Mouse (Mus musculus) kidney, embryonic 15.5 days (tissue): ENCODE results near the gene Naga. TPM values are rescaled to one million over a fixed set of nuclear protein-coding genes. Genes with fewer than 3 reads are reported as not detected.

Experiments used
- ATAC-seq: fragments of 200-750 bp; cut with Nextera tagmentation; replicated peaks from 2 replicates; pipeline ENCODE4 v1.8.0; 2017; ENCODE audit warnings: moderate TSS enrichment; ENCODE audit not compliant: low FRiP score
- H3K27ac ChIP-seq: fragments of 300-500 bp; sonication (generic); 2 replicates; pipeline ENCODE4 v1.5.1; 2015; ENCODE audit warnings: mild to moderate bottlenecking, inconsistent platforms
- H3K27me3 ChIP-seq: fragments of 300-500 bp; sonication (generic); 2 replicates; pipeline ENCODE4 v1.6.1; 2015; ENCODE audit warnings: inconsistent platforms
- H3K36me3 ChIP-seq: fragments of 300-500 bp; sonication (generic); 2 replicates; pipeline ENCODE4 v1.6.1; 2015; ENCODE audit warnings: inconsistent platforms
- H3K4me1 ChIP-seq: fragments of 300-500 bp; sonication (generic); 2 replicates; pipeline ENCODE4 v1.6.1; 2015; ENCODE audit warnings: inconsistent platforms
- H3K4me2 ChIP-seq: fragments of 300-500 bp; sonication (generic); 2 replicates; pipeline ENCODE4 v1.6.1; 2015; ENCODE audit warnings: moderate library complexity, mild to moderate bottlenecking, inconsistent platforms
- H3K4me3 ChIP-seq: fragments of 300-500 bp; sonication (generic); replicated peaks from 2 replicates; pipeline ENCODE4 v1.5.1; 2015; ENCODE audit warnings: mild to moderate bottlenecking, inconsistent platforms
- H3K9ac ChIP-seq: fragments of 300-500 bp; sonication (generic); 2 replicates; pipeline ENCODE4 v1.6.1; 2015; ENCODE audit warnings: mild to moderate bottlenecking, inconsistent platforms
- H3K9me3 ChIP-seq: fragments of 300-500 bp; sonication (generic); replicated peaks from 2 replicates; pipeline ENCODE4 v1.6.1; 2016; ENCODE audit warnings: inconsistent platforms
- WGBS: fragments of 180-500 bp; shearing (Covaris S2); methylation state at CpG from one replicate; pipeline ENCODE4 v1.1.7; 2015; ENCODE audit warnings: mixed read lengths; 5-methylcytosine and 5-hydroxymethylcytosine counted together
- polyA plus RNA-seq: library from polyadenylated mRNA; unstranded; fragments of >200 nt; fragmentation: Nextera tagmentation; extraction: Ambion mirVana; gene quantifications from 2 replicates; pipeline ENCODE4 v1.2.1, GENCODE M21; 2015

Naga gene
- polyA plus RNA-seq, 1 experiment from 2014 or later: 61.7 TPM

DNA sequence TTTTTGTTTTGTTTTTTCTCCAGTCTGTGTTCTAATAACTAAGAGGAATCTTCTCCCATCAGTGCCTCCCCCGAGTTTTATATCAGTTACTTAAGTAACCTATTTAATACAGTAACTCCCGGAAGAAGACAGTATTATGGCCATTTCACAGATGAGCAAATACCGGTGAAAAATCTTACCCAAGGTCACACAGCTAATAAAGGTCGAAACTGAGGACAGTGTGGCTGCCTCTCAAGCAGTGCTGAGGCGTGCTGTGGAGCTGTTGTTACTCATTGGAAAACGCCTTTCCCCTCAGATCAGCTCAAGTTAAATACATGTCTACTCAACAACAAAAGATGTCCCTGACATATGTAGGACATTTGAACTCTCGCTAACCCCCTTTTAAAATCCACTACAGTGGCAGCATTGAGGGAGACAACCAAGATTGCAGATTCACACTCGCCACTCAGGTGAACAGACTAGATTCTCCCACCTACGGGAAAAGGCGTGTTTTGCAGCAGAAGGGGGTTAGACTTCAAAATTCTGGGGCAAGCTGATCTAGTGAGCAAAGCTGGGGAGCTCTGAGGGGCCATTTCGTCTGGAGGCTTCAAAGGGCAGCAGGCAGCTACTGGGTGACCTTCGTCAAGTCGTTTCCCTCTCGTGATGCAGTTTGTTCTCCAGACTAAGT is 14.5 kb upstream of the Naga start:
- peaks cover 26% of the 10 kb centered on the region for H3K4me1 ChIP-seq
- H3K27ac ChIP-seq: peak overlapping the region; percentile 94
- peak overlapping the region; percentile 85 for H3K4me2 ChIP-seq
- 23% methylated on average over 14 of the region's 14 CpGs for WGBS
- peak overlapping the region; percentile 93 for H3K4me3 ChIP-seq
- H3K9ac ChIP-seq: peak overlapping the region; percentile 99
- H3K36me3 ChIP-seq: peaks cover 33% of the 10 kb centered on the region
- no peak for ATAC-seq
- H3K9me3 ChIP-seq: no peaks in the 10 kb centered on the region
- H3K27me3 ChIP-seq: no peaks in the 10 kb centered on the region

DNA sequence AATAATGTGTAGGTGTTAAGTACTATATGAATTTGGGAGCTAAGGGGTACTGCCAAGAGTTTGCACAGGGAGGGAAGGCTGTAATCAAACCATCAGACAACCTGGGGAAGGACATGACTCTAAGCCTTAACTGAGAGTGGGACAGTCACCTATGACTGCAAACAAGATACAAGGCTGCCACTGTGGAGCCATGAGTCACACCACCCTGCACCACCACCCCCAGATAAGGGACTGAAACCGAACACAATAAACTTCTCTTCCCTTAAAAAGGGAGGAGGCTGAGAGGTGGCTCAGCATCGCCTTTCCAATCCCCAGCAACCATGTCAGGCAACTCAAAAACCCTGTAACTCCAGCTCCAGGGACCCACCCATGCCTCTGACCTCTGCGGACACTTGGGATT is 12.8 kb upstream of the Naga start:
- Histone ChIP-seq H3K27me3 (no peaks in the 10 kb centered on the region), H3K4me2 (0 out of 2 replicates have a peak overlapping the region, but pooled peaks have one; percentile 85), H3K36me3 (peaks cover 38% of the 10 kb centered on the region), H3K4me3 (no peak overlapping the region), H3K27ac (no peak overlapping the region), H3K4me1 (peaks cover 40% of the 10 kb centered on the region), H3K9me3 (no peaks in the 10 kb centered on the region), H3K9ac (no peak overlapping the region)
- WGBS: 83% methylated on average over 3 of the region's 3 CpGs
- no peak for ATAC-seq

DNA sequence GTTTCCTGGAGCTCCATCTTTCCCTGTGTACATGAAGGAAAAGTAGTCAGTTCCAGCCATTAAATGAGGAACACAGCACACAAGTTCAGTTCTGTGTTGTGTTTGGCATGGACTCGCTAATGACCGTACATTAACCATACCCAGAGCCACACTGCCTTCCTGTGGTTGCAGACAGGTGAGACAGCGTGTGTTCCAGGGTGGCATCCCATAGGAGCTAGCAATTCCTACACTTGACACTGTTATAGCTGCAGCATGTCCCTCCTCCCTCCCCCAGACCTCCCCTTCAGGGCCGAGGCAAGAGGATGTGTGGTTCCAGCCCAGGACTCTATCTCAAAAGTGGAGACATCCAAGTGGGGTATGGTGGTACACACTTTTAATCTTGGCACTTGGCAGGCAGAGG is 11.6 kb upstream of the Naga start:
- ATAC-seq: no peak
- peaks cover 40% of the 10 kb centered on the region for H3K4me1 ChIP-seq
- H3K9me3 ChIP-seq: no peaks in the 10 kb centered on the region
- H3K4me2 ChIP-seq: no peak overlapping the region
- H3K36me3 ChIP-seq: peaks cover 38% of the 10 kb centered on the region
- no peak overlapping the region for H3K4me3 ChIP-seq
- no peaks in the 10 kb centered on the region for H3K27me3 ChIP-seq
- H3K9ac ChIP-seq: no peak overlapping the region
- WGBS: 89% methylated on average over 4 of the region's 4 CpGs
- H3K27ac ChIP-seq: peak overlapping the region; percentile 42

DNA sequence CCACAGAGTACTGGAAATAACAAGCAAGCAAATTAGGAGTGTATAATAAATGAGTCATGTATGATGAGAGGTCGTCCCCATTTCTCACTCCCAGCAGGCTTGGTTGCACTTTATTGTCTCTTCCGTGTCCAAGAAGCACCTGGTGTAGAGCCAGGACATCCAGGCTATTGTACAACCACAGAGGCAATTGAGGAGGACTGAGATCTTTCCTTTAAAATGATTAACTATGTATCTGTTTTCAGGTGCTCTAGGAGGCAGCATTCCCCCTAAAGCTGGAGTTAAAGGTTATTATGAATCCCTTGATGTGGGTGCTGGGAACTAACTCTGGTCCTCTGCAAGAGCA is 10.2 kb upstream of the Naga start:
- no peak overlapping the region for H3K4me3 ChIP-seq
- WGBS: 74% methylated on average over 2 of the region's 2 CpGs
- H3K9me3 ChIP-seq: no peaks in the 10 kb centered on the region
- no peaks in the 10 kb centered on the region for H3K27me3 ChIP-seq
- no peak for ATAC-seq
- peaks cover 38% of the 10 kb centered on the region for H3K36me3 ChIP-seq
- no peak overlapping the region for H3K27ac ChIP-seq
- no peak overlapping the region for H3K9ac ChIP-seq
- no peak overlapping the region for H3K4me2 ChIP-seq
- H3K4me1 ChIP-seq: peaks cover 35% of the 10 kb centered on the region

DNA sequence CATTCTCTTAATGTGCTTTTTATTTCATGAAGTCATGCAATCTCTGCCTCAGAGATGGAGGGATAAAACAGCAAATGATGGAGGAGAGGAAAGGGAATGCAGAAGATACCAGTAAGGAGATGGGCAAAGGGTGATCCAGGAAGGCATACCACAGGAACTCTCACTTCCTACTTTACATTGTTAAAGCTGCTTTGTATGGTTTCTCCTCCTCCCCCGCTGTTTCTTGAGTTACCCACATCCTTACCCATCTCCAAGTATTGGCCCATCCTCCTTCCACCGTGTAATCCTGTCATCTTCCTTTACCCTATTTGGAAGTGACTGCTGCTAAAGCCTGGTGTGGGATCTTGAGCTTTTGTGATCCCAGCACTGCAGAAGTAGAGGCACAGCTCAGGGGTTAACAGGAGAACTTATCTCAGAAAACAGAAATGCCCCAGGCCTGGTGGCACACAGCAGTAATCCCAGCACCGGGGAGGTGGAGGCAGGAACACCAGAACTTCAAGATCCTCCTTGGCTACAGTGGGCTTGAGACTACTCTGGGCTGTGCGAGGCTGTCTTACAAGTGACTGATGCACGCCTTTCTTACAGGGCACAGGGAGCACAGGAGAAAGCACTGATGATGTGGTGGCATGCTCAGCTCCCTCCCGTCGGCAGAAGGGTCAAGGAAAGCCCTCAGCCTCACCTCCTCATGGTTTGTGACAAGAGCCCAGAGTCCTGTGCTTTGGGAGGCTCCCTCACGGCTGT is 9.7 kb upstream of the Naga start:
- H3K4me2 ChIP-seq: no peak overlapping the region
- no peak overlapping the region for H3K27ac ChIP-seq
- H3K36me3 ChIP-seq: peaks cover 38% of the 10 kb centered on the region
- H3K4me3 ChIP-seq: no peak overlapping the region
- H3K4me1 ChIP-seq: peaks cover 39% of the 10 kb centered on the region
- no peak for ATAC-seq
- WGBS: 88% methylated on average over 8 of the region's 8 CpGs
- H3K9me3 ChIP-seq: no peaks in the 10 kb centered on the region
- no peak overlapping the region; the same call in 1 of the 2 replicates for H3K9ac ChIP-seq
- no peaks in the 10 kb centered on the region for H3K27me3 ChIP-seq

DNA sequence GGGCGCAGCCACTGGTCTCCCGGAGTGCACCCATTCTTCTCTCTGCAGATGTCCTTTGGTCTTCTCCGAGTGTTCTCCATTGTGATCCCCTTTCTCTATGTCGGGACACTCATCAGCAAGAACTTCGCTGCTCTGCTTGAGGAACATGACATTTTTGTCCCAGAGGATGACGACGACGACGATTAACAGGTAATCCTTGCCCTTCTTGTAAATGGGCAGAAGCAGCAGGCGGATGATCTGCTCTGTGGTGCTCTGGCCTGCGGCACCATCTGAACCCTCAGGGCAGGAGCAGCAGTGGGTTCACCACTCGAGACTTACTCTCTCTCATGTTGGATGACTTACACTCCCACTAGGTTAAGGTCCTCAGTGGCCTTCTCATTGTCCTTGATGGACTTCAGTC is 9.1 kb upstream of the Naga start:
- ATAC-seq: no peak

DNA sequence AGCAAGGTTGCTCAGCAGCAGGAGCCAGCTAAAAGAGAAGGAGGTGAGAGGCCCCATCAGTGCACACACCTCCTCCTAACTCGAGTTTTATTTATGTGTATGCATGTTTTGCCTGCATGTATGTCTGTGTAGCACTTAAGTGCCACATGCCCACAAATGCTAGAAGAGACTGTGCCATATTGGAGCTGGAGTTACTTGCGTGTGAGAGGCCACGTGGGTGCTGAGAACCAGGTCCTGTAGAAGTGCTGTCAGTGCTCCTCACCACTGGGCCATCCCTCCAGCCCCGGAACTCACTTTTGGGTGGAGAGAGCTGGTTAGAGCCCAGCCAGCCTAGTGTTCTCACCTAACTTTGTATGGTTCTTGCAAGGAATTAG is 8.6 kb upstream of the Naga start:
- no peak for ATAC-seq
- H3K27ac ChIP-seq: peak overlapping the region; percentile 95

More for the DNA sequence above, 9.1 kb upstream of the Naga start:
- Histone ChIP-seq H3K27me3 (no peaks in the 10 kb centered on the region), H3K4me1 (peaks cover 35% of the 10 kb centered on the region), H3K36me3 (peaks cover 38% of the 10 kb centered on the region), H3K27ac (0 out of 2 replicates have a peak overlapping the region, but pooled peaks have one; percentile 95), H3K9ac (no peak overlapping the region), H3K4me2 (no peak overlapping the region), H3K9me3 (no peaks in the 10 kb centered on the region), H3K4me3 (no peak overlapping the region; the same call in 1 of the 2 replicates)
- WGBS: 93% methylated on average over 12 of the region's 12 CpGs

DNA sequence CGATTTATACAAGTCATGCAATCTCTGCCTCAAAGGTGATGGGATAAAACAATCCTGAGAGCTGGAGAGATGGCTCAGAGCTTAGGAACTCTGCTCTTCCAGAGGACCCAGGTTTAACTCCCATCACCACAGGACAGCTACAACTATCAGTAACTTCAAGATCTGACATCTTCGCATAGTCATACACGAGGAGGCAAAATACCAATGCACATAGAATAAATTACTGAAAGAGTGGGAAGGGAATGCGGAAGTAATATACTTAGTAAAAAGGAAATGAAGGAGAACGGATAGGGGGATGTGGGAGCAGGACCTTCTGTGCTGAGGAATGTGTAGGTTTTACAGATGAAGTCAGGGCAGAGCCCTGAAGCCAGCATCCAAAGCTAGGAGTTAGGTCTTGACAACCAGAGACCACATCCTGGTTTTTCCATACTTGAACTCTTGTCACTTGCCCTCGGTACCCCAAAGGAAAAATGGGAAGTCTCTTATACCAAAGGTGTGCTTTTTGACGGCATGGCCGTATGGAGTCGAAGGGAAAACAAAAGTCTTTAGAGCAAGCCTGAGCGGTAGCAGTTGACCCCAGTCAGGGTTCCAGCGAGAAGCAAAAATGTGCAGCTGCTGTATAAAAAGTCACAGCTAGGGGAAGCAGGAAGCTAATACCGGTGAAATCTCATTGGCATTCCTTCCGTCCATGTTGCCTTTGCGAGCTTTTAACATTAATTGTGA is 8.0 kb upstream of the Naga start:
- Histone ChIP-seq H3K4me3 (peak overlapping the region; percentile 84), H3K36me3 (peaks cover 38% of the 10 kb centered on the region), H3K4me2 (peak overlapping the region; percentile 76), H3K9ac (peak overlapping the region; percentile 70), H3K27me3 (no peaks in the 10 kb centered on the region), H3K9me3 (no peaks in the 10 kb centered on the region), H3K4me1 (peaks cover 34% of the 10 kb centered on the region), H3K27ac (peak overlapping the region; percentile 95)
- no peak for ATAC-seq
- 42% methylated on average over 14 of the region's 14 CpGs for WGBS

More for the DNA sequence above, 8.6 kb upstream of the Naga start:
- Histone ChIP-seq H3K4me1 (peaks cover 34% of the 10 kb centered on the region), H3K27me3 (no peaks in the 10 kb centered on the region), H3K9ac (0 out of 2 replicates have a peak overlapping the region, but pooled peaks have one; percentile 21), H3K4me3 (peak overlapping the region; percentile 84), H3K4me2 (peak overlapping the region; percentile 76), H3K36me3 (peaks cover 38% of the 10 kb centered on the region), H3K9me3 (no peaks in the 10 kb centered on the region)
- 74% methylated on average over 4 of the region's 4 CpGs for WGBS

DNA sequence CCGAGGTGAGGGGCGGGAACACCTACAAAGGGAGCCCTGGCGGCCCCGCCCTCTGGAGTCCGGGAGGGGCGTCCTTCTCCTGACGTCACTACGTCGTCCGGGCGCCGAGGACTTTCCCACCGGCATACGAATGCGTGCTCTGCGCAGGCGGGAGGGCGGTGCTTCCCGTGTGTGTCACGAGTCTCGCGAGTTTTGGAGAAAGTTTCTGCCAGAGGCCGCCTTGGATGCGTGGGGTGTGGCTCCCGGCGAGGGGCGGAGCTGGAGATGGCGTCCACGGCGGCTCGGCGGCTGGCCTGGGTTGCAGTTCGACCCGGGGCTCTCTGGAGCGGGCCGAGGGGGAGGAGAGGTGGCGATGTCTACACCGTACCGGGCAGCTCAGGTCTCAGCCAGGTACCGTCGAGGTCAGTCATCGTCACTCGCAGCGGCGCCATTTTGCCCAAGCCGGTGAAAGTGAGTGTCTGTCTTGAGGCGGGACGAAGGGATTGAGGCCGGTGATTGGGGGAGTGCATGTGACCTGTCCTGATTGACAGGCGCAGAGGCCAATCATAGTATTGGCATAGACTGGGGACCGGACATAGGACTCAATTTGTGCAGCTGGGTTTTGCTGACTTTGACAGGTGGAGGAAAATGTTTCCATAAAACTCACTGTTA is 7.2 kb upstream of the Naga start:
- H3K27me3 ChIP-seq: no peaks in the 10 kb centered on the region
- H3K9me3 ChIP-seq: no peaks in the 10 kb centered on the region
- H3K4me2 ChIP-seq: peak overlapping the region; percentile 76
- H3K9ac ChIP-seq: peak overlapping the region; percentile 70
- H3K4me3 ChIP-seq: peak overlapping the region; percentile 84
- H3K4me1 ChIP-seq: peaks cover 38% of the 10 kb centered on the region
- peak; percentile 98 for ATAC-seq
- H3K36me3 ChIP-seq: peaks cover 33% of the 10 kb centered on the region
- under 1% methylated on average over 51 of the region's 51 CpGs for WGBS
- H3K27ac ChIP-seq: peak overlapping the region; percentile 95

DNA sequence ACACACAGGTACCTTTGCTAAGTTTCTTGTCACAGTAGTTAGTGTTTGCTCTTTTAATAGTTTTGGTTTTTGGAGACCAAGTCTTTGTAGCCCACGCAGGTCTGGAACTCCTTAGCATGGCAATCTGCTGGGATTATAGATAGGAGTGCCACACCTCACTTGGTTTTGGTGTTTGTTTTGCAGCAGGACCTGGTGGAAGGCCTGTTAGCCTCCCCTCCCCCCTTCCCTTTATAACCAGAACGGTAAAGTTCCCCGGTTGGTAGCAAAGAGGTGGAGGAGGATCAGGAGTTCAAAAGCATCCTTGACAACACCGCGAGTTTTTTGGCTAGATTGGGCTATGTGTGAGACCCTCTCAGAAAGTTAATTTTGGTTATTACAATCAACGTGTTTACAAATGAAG is 6.2 kb upstream of the Naga start:
- H3K9me3 ChIP-seq: no peaks in the 10 kb centered on the region
- ATAC-seq: no peak
- H3K4me3 ChIP-seq: no peak overlapping the region
- H3K27me3 ChIP-seq: no peaks in the 10 kb centered on the region
- H3K4me2 ChIP-seq: no peak overlapping the region
- H3K27ac ChIP-seq: peak overlapping the region; percentile 33; the same call in 1 of the 2 replicates
- H3K9ac ChIP-seq: no peak overlapping the region
- peaks cover 48% of the 10 kb centered on the region for H3K4me1 ChIP-seq
- H3K36me3 ChIP-seq: peaks cover 23% of the 10 kb centered on the region
- WGBS: 91% methylated on average over 6 of the region's 6 CpGs

DNA sequence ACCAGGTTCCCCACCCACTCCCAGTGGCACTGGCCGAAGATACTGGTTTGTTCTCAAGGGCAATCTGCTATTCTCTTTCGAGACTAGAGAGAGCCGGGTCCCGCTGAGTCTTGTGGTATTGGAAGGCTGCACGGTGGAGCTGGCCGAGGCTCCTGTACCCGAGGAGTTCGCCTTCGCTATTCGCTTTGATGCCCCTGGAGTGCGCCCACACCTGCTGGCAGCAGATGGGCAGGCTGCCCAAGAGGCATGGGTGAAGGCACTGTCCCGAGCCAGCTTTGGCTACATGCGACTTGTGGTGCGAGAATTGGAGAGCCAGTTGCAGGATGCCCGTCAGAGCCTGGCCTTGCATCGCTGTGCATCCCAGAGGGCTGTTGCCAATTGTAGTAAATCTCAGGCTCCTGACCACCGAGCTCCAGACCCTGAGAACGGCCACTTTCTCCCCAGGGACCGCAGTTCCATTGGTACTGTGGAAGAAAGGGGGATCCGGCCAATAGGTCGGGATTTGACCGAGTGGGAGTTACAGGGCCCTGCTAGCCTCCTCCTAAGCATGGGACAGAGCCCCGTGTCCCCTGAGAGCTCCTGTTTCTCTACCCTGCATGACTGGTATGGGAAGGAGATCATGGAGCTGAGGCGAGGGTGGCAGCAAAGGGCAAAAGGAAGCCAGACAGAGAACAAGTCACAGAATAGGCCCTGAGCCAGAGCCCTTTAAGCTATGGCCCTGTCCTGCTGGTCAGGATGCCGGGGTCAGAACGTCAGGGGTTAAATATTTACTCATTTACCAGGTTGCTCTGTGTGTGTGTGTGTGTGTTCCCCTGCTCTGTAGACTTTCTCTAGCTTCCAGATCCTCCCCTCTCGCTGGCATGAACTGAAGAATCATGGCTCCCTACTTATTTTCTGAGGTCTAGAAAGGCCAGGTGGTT is 4.9 kb upstream of the Naga start:
- no peak for ATAC-seq
- Histone ChIP-seq H3K36me3 (peaks cover 10% of the 10 kb centered on the region), H3K4me1 (peaks cover 58% of the 10 kb centered on the region), H3K4me2 (no peak overlapping the region), H3K9me3 (no peaks in the 10 kb centered on the region), H3K27ac (peak overlapping the region; percentile 41), H3K4me3 (no peak overlapping the region), H3K27me3 (no peaks in the 10 kb centered on the region), H3K9ac (no peak overlapping the region)
- WGBS: 86% methylated on average over 27 of the region's 27 CpGs
